Mouse (Mus musculus) limb, embryonic 14.5 days (tissue): ENCODE measurements around the gene Mcrip1. TPM values are rescaled to one million over a fixed set of nuclear protein-coding genes. Genes with fewer than 3 reads are reported as not detected.

Experiments
- ATAC-seq: fragments of 200-750 bp; cut with Nextera tagmentation; 2 replicates; pipeline ENCODE4 v1.8.0; 2017; ENCODE audit warnings: low read depth, moderate number of reproducible peaks, moderate TSS enrichment; ENCODE audit not compliant: low FRiP score
- DNase-seq: peaks from one replicate; pipeline ENCODE4 v3.0.0-alpha.2; 2015; ENCODE audit warnings: low spot score
- H3K27ac ChIP-seq: fragments of 300-500 bp; sonication (generic); replicated peaks from 2 replicates; pipeline ENCODE4 v1.5.1; 2014; ENCODE audit warnings: low read depth, mild to moderate bottlenecking, low read length, moderate library complexity, mixed read lengths
- H3K27me3 ChIP-seq: fragments of 300-500 bp; sonication (generic); 2 replicates; pipeline ENCODE4 v1.6.1; 2014; ENCODE audit warnings: low read length, mixed read lengths; ENCODE audit not compliant: control insufficient read depth, insufficient read depth
- H3K36me3 ChIP-seq: fragments of 300-500 bp; sonication (generic); 2 replicates; pipeline ENCODE4 v1.6.1; 2014; ENCODE audit warnings: mild to moderate bottlenecking, low read length, moderate library complexity, mixed read lengths; ENCODE audit not compliant: control insufficient read depth, insufficient read depth
- H3K4me1 ChIP-seq: fragments of 300-500 bp; sonication (generic); 2 replicates; pipeline ENCODE4 v1.6.1; 2014; ENCODE audit warnings: antibody characterized with exemption, low read length, mixed read lengths; ENCODE audit not compliant: control insufficient read depth, insufficient read depth
- H3K4me2 ChIP-seq: fragments of 300-500 bp; sonication (generic); replicated peaks from 2 replicates; pipeline ENCODE4 v1.6.1; 2014; ENCODE audit warnings: low read depth, mild to moderate bottlenecking, low read length, moderate library complexity; ENCODE audit not compliant: severe bottlenecking
- H3K4me3 ChIP-seq: fragments of 300-500 bp; sonication (generic); replicated peaks from 2 replicates; pipeline ENCODE4 v1.5.1; 2014; ENCODE audit warnings: low read length
- H3K9ac ChIP-seq: fragments of 300-500 bp; sonication (generic); 2 replicates; pipeline ENCODE4 v1.6.1; 2014; ENCODE audit warnings: mild to moderate bottlenecking, low read depth, low read length, moderate library complexity; ENCODE audit not compliant: severe bottlenecking
- H3K9me3 ChIP-seq: fragments of 300-500 bp; sonication (generic); 2 replicates; pipeline ENCODE4 v1.6.1; 2016; ENCODE audit warnings: low read length; ENCODE audit not compliant: control insufficient read depth
- POLR2A ChIP-seq: fragments of 200-500 bp; IDR thresholded peaks from 2 replicates; pipeline ENCODE4 v1.8.0; 2012; ENCODE audit warnings: inconsistent platforms, mild to moderate bottlenecking, moderate library complexity, borderline replicate concordance; ENCODE audit not compliant: insufficient read depth, insufficient read length; ENCODE audit errors: extremely low read depth
- WGBS: fragments of 180-500 bp; shearing (Covaris S2); extraction: QIAGEN DNeasy Blood & Tissue Kit; methylation state at CpG from one replicate; pipeline ENCODE4 v1.1.7; 2014; 5-methylcytosine and 5-hydroxymethylcytosine counted together
- polyA plus RNA-seq, 2 experiments: library from polyadenylated mRNA; depleted of rRNA in 1 of 2; stranded (reverse) in 1 of 2; unstranded in 1 of 2; fragments of >200 nt; fragmentation: Nextera tagmentation in 1 of 2; extraction: Ambion mirVana in 1 of 2; gene quantifications; 2 replicates each; pipeline versions ENCODE4 v1.2.1 to v1.2.3; 2012 to 2014

Gene Mcrip1
- polyA plus RNA-seq, 2 experiments = 203 to 271 TPM

DNA sequence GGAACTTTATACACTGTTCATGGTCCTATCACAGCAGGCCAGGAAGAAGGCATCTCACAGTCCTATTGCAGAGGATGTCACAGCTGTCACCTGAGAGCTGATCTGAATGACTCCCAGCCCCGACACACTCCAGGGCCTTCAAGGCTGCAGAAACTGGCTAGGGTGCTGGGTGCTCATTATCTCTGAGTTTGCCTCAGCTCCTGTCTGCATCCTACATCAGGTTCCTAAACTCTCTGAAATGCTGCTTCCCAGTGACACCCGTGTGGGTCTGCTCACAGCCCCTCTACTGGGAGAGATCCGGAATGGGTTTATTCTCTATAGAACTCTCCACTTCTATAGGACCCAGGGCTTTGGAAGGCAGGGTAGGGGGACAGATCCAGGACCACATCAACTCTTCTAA is 1.3 kb downstream of the Mcrip1 start:
- no peak for TF ChIP-seq POLR2A
- peak overlapping the region; percentile 67 for H3K4me2 ChIP-seq
- peaks cover 12% of the 10 kb centered on the region for H3K4me1 ChIP-seq
- no peaks in the 10 kb centered on the region for H3K9me3 ChIP-seq
- no peak overlapping the region for H3K27ac ChIP-seq
- 89% methylated on average over 3 of the region's 3 CpGs for WGBS
- peak overlapping the region; percentile 98; the same call in 1 of the 2 replicates for H3K9ac ChIP-seq
- H3K27me3 ChIP-seq = no peaks in the 10 kb centered on the region
- DNase-seq (no peak), ATAC-seq (no peak)
- H3K4me3 ChIP-seq = peak overlapping the region; percentile 98
- H3K36me3 ChIP-seq = peaks cover 20% of the 10 kb centered on the region

DNA sequence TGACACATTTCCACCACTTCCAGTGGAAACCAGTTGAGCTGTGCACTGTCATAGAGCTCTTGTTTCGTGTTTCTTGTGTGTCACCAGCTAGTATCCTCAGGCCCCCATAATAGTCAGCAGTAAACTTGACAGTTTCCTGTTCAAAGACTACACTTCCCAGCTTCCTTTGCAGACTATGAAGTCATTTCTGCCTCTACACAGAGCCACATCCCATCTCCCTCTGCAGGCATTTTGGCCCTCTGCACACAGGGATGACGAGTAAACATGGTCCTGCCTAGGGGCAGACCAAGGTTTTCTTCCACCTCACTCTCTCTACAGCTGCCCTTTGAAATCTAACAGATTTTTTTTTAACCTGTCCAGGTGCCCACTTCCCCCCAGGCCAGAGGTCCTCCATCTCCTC is 2.1 kb downstream of the Mcrip1 start:
- 0 out of 2 replicates have a peak overlapping the region, but pooled peaks have one; percentile 98 for H3K9ac ChIP-seq
- H3K27ac ChIP-seq = no peak overlapping the region
- no peak overlapping the region for H3K4me2 ChIP-seq
- DNase-seq (no peak), ATAC-seq (no peak)
- WGBS = 61% methylated on average over 2 of the region's 2 CpGs
- H3K4me1 ChIP-seq = peaks cover 12% of the 10 kb centered on the region
- no peak for TF ChIP-seq POLR2A
- H3K4me3 ChIP-seq = no peak overlapping the region
- H3K9me3 ChIP-seq = no peaks in the 10 kb centered on the region
- no peaks in the 10 kb centered on the region for H3K27me3 ChIP-seq
- H3K36me3 ChIP-seq = peaks cover 28% of the 10 kb centered on the region

DNA sequence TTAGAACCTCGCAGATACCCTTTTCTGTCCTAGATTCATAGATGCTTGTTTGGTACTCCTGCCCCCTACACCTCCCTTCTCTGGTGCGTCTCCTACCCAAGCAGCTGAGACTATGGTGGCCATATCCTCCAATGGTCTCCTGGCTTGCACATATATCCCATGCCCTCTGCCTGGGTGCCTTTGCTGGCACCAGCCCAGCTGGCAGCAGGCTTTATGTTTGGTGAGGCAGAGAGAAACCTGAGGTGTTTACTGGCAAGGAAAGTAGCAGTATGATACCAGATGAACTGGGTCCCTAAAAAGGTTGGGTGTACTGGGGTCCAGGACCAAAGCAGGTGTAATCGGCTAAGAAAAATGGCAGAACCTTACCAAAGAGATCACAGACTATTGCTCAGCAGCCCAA is 3.6 kb downstream of the Mcrip1 start:
- TF ChIP-seq POLR2A = no peak
- no peaks in the 10 kb centered on the region for H3K27me3 ChIP-seq
- no peak overlapping the region for H3K9ac ChIP-seq
- H3K4me1 ChIP-seq = peaks cover 12% of the 10 kb centered on the region
- H3K27ac ChIP-seq = no peak overlapping the region
- ATAC-seq (no peak), DNase-seq (no peak)
- H3K9me3 ChIP-seq = no peaks in the 10 kb centered on the region
- no peak overlapping the region for H3K4me2 ChIP-seq
- no peak overlapping the region for H3K4me3 ChIP-seq
- 96% methylated on average over 3 of the region's 3 CpGs for WGBS
- H3K36me3 ChIP-seq = peaks cover 40% of the 10 kb centered on the region

DNA sequence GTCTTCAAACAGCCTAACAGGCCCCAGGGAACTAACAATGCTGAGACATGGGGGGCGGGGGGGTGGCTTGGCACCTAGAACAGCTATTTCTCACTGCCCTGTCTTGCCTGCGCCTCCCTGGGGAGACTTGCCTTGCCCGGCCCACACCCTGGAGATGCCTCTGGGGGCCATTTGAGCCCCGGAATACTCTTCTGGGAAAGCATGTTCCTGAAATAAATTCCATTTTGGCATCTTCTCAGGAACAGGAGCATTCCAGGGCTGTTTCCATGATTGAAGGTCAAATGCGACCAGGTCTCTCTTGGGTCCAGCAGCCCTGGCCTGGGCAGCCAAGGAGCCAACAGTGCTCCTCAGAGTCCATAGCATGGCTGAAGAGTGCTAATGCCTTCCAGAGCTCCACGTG is 7.2 kb downstream of the Mcrip1 start:
- Histone ChIP-seq H3K9me3 (no peaks in the 10 kb centered on the region), H3K4me1 (peaks cover 16% of the 10 kb centered on the region), H3K4me2 (no peak overlapping the region), H3K27ac (no peak overlapping the region), H3K36me3 (peaks cover 40% of the 10 kb centered on the region), H3K4me3 (no peak overlapping the region), H3K27me3 (no peaks in the 10 kb centered on the region), H3K9ac (no peak overlapping the region)
- no peak for DNase-seq
- ATAC-seq = no peak
- TF ChIP-seq POLR2A = no peak
- 80% methylated on average over 6 of the region's 6 CpGs for WGBS

DNA sequence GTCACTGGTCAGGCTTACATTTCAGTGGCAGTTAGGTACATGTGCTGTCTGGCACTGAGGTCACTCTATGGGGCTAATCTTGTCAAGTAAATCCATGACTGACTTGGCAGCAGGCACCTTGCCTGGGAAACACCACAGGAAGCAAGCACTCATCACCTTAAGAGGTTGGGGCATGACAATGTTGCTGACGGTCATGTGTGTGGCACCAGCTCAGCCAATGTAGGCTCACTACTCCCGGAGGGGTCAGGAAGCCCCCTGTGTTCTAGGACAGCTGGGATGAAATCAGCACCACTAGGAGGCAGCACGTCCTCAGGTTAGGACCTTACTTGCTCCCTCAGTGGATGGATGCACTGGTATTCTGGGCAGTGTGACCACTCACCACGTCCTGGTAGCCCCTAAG is 7.6 kb downstream of the Mcrip1 start:
- Histone ChIP-seq H3K27ac (no peak overlapping the region), H3K27me3 (no peaks in the 10 kb centered on the region), H3K4me2 (no peak overlapping the region), H3K4me3 (no peak overlapping the region), H3K4me1 (peaks cover 16% of the 10 kb centered on the region), H3K9ac (no peak overlapping the region), H3K36me3 (peaks cover 40% of the 10 kb centered on the region), H3K9me3 (no peaks in the 10 kb centered on the region)
- 47% methylated on average over 4 of the region's 4 CpGs for WGBS
- ATAC-seq = no peak
- no peak for DNase-seq
- TF ChIP-seq POLR2A = no peak
